Mouse (Mus musculus) CH12.LX (cell line): Measurements from ENCODE around the gene Med10. TPM values are rescaled to one million over a fixed set of nuclear protein-coding genes. Genes with fewer than 3 reads are reported as not detected.

Experiments used
- DNase-seq: peaks from one replicate; pipeline ENCODE4 v3.0.0-alpha.2; 2013; ENCODE audit errors: extremely low read depth
- H3K27ac ChIP-seq: 2 replicates; pipeline ENCODE4 v1.5.1; 2012; ENCODE audit warnings: low read depth, mild to moderate bottlenecking, control low read depth, moderate library complexity; ENCODE audit not compliant: insufficient read depth
- H3K27me3 ChIP-seq: replicated peaks from 2 replicates; pipeline ENCODE3; 2012; ENCODE audit warnings: inconsistent platforms
- H3K36me3 ChIP-seq, 2 experiments: replicated peaks in 1 of 2; 2 replicates each; pipeline versions ENCODE3 to v1.6.1; 2012; ENCODE audit warnings: inconsistent platforms in 1 of 2, low read length in 1 of 2, mild to moderate bottlenecking in 1 of 2, mixed read lengths in 1 of 2, moderate library complexity in 1 of 2; ENCODE audit not compliant: control insufficient read depth in 1 of 2, insufficient read depth in 1 of 2
- H3K4me1 ChIP-seq, 2 experiments: 2 replicates each; pipeline ENCODE4 v1.6.1; 2012; ENCODE audit warnings: inconsistent platforms in 1 of 2, moderate library complexity in 1 of 2; ENCODE audit not compliant: insufficient read depth in 2 of 2, control insufficient read depth in 1 of 2
- H3K4me2 ChIP-seq: 2 replicates; pipeline ENCODE4 v1.6.1; 2012; ENCODE audit warnings: low read depth, mild to moderate bottlenecking, control low read depth; ENCODE audit not compliant: poor library complexity, insufficient read depth, severe bottlenecking
- H3K4me3 ChIP-seq, 3 experiments: fragments of 150-350 bp in 1 of 3; sonication (generic) in 1 of 3; replicated peaks in 1 of 3; 2 replicates each; pipeline versions ENCODE3 to v1.5.1; 2011 to 2012; ENCODE audit warnings: low read depth in 2 of 3, low read length in 2 of 3, mild to moderate bottlenecking in 2 of 3, moderate library complexity in 2 of 3, control low read depth in 1 of 3, improper control_type of control experiment in 1 of 3, inconsistent platforms in 1 of 3, mixed read lengths in 1 of 3; ENCODE audit not compliant: poor library complexity in 1 of 3
- H3K79me2 ChIP-seq: replicated peaks from 2 replicates; pipeline ENCODE4 v1.6.1; 2012; ENCODE audit warnings: mild to moderate bottlenecking, moderate library complexity; ENCODE audit not compliant: control insufficient read depth, poor library complexity, insufficient read depth, severe bottlenecking; ENCODE audit errors: extremely low read depth
- H3K9ac ChIP-seq: 2 replicates; pipeline ENCODE4 v1.6.1; 2012; ENCODE audit warnings: low read depth, mild to moderate bottlenecking, control low read depth, moderate library complexity; ENCODE audit not compliant: insufficient read depth
- H3K9me3 ChIP-seq: replicated peaks from 2 replicates; pipeline ENCODE3; 2012; ENCODE audit warnings: low read length, inconsistent platforms, mixed read lengths
- CHD1 ChIP-seq: IDR thresholded peaks from 2 replicates; pipeline ENCODE4 v1.6.1; 2012; ENCODE audit warnings: low read depth, low read length, improper control_type of control experiment, inconsistent platforms
- E2F4 ChIP-seq: IDR thresholded peaks from 2 replicates; pipeline ENCODE4 v1.6.1; 2011; ENCODE audit warnings: low read depth, low read length, improper control_type of control experiment; ENCODE audit not compliant: insufficient replicate concordance
- ELF1 ChIP-seq: IDR thresholded peaks from 2 replicates; pipeline ENCODE4 v1.6.1; 2014; ENCODE audit warnings: low read depth, mild to moderate bottlenecking, inconsistent platforms, low read length, improper control_type of control experiment
- ETS1 ChIP-seq: conservative IDR thresholded peaks from 2 replicates; pipeline ENCODE4 v1.6.1; 2012; ENCODE audit warnings: low read depth, mild to moderate bottlenecking, inconsistent platforms, low read length, improper control_type of control experiment, moderate library complexity
- GABPA ChIP-seq: IDR thresholded peaks from 2 replicates; pipeline ENCODE4 v1.6.1; 2012; ENCODE audit warnings: low read depth, low read length, improper control_type of control experiment, inconsistent platforms; ENCODE audit not compliant: insufficient replicate concordance
- IRF4 ChIP-seq: IDR thresholded peaks from 2 replicates; pipeline ENCODE4 v1.6.1; 2014; ENCODE audit warnings: low read depth, mild to moderate bottlenecking, inconsistent platforms, low read length, improper control_type of control experiment
- JUND ChIP-seq: conservative IDR thresholded peaks from 2 replicates; pipeline ENCODE4 v1.6.1; 2011; ENCODE audit warnings: low read depth, low read length, improper control_type of control experiment
- MEF2A ChIP-seq: IDR thresholded peaks from 2 replicates; pipeline ENCODE4 v1.6.1; 2014; ENCODE audit warnings: low read depth, mild to moderate bottlenecking, inconsistent platforms, low read length, improper control_type of control experiment, borderline replicate concordance
- POLR2AphosphoS2 ChIP-seq: IDR thresholded peaks from 2 replicates; pipeline ENCODE4 v1.6.1; 2011; ENCODE audit warnings: low read depth, low read length, improper control_type of control experiment
- RAD21 ChIP-seq: IDR thresholded peaks from 2 replicates; pipeline ENCODE4 v1.6.1; 2011; ENCODE audit warnings: low read depth, mild to moderate bottlenecking, low read length, improper control_type of control experiment, moderate library complexity
- RCOR1 ChIP-seq: conservative IDR thresholded peaks from 2 replicates; pipeline ENCODE4 v1.6.1; 2012; ENCODE audit warnings: low read depth, mild to moderate bottlenecking, inconsistent platforms, low read length, improper control_type of control experiment
- SIN3A ChIP-seq: IDR thresholded peaks from 2 replicates; pipeline ENCODE4 v1.6.1; 2012; ENCODE audit warnings: low read length, improper control_type of control experiment, inconsistent platforms
- TBP ChIP-seq: conservative IDR thresholded peaks from 2 replicates; pipeline ENCODE4 v1.6.1; 2011; ENCODE audit warnings: low read depth, low read length, improper control_type of control experiment
- USF1 ChIP-seq: IDR thresholded peaks from 2 replicates; pipeline ENCODE4 v1.6.1; 2014; ENCODE audit warnings: low read depth, mild to moderate bottlenecking, inconsistent platforms, low read length, improper control_type of control experiment
- dilution Hi-C: fragments of 300-500 bp; cut with MboI; formaldehyde crosslinking; loops from 2 replicates; pipeline ENCODE4 v1.14.3; 2020; ENCODE audit warnings: low sequenced_read_pairs; ENCODE audit not compliant: extremely low pct_unique_long_range_greater_than_20kb, extremely low pct_ligation_motif_present
- in situ Hi-C: fragments of 300-500 bp; cut with MboI; formaldehyde crosslinking; loops from 3 replicates; pipeline ENCODE4 v1.14.3; 2019; ENCODE audit warnings: low sequenced_read_pairs, low pct_ligation_motif_present, low pct_unique_long_range_greater_than_20kb, mixed read lengths
- polyA plus RNA-seq: library from polyadenylated mRNA; unstranded; fragments of >175 nt; gene quantifications from 2 replicates; pipeline ENCODE4 v1.2.1, GENCODE M21; 2012; ENCODE audit warnings: low read depth; ENCODE audit not compliant: insufficient read length
- total RNA-seq, 2 experiments: library from RNA; depleted of rRNA; stranded (reverse); fragments of 300-350 nt in 1 of 2; fragments of >200 nt in 1 of 2; gene quantifications; 2 replicates each; pipeline ENCODE4 v1.2.3; 2012 to 2014

Med10 gene
- total and polyA plus RNA-seq, 3 experiments = 58.6 to 78.7 (median 72.6) TPM

GRCm38 (mm10) chr13:69818306-69818705 lies 16.1 kb downstream of the Med10 start:
- in situ Hi-C loops = loop anchor here (25.0 kb wide), 1 partner anchor 1231 kb away; the partner anchor contains the start of genes 1700001L19Rik, Fastkd3 and Mtrr
- DNase-seq = no peak
- H3K9ac ChIP-seq = no peak overlapping the region
- no peaks in the 10 kb centered on the region for H3K79me2 ChIP-seq
- no peak overlapping the region for H3K4me3 ChIP-seq
- no peaks in the 10 kb centered on the region for H3K27me3 ChIP-seq
- dilution Hi-C loops = no loop called here
- H3K4me2 ChIP-seq = no peak overlapping the region
- H3K36me3 ChIP-seq = peaks cover 32 to 48% of the 10 kb centered on the region in 2 experiments
- no peaks in the 10 kb centered on the region for H3K9me3 ChIP-seq
- H3K27ac ChIP-seq = no peak overlapping the region
- H3K4me1 ChIP-seq = peaks cover 0 to 14% of the 10 kb centered on the region in 2 experiments; a peak in 3 of 4 replicates
- TF ChIP-seq ELF1 (no peak), JUND (no peak), E2F4 (no peak), TBP (no peak)
- TF ChIP-seq, all 38 proteins: peak for 0

DNA sequence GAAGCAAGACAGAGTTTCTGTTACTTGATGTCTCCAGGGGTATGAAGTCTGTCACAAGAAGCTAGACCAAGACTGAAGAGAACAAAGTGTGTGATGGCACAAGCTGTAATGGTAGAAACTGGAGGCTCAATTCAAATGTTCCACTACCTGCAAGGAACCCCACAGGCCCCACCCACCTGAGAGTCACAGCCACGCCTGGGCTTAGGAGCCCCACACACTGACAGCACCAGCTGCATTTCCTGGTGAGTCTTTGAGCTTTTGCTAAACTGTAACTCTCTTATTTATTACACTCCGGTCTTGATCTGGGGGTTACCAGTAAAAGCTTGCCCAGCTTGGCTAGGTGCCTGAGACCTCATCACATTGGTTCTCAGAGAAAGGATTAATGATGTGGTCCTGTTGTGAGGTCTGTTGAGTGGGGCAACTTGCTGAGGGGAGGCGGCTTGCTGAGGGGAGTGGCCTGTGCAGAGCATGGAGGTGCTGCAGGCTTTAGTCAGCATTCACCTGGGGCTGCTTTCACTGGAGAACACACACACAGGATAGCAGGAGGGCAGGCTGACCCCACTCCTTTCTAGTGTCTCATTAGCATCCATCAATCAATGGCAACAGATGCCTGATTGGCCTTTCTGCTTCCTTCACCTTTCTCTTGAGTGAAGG lies 19.1 kb downstream of the Med10 start:
- H3K27me3 ChIP-seq = no peaks in the 10 kb centered on the region
- dilution Hi-C loops (no loop called here), in situ Hi-C loops (loop anchor here (25.0 kb wide), 1 partner anchor 1234 kb away; the partner anchor contains the start of genes 1700001L19Rik, Fastkd3 and Mtrr)

GRCm38 (mm10) chr13:69823920-69824637 lies 21.9 kb downstream of the Med10 start:
- Histone ChIP-seq H3K4me1 (peaks cover 0 to 14% of the 10 kb centered on the region in 2 experiments; a peak in 3 of 4 replicates), H3K4me3 (no peak overlapping the region), H3K27me3 (no peaks in the 10 kb centered on the region), H3K9ac (no peak overlapping the region), H3K36me3 (no peaks in the 10 kb centered on the region), H3K27ac (no peak overlapping the region), H3K4me2 (no peak overlapping the region), H3K79me2 (no peaks in the 10 kb centered on the region), H3K9me3 (no peaks in the 10 kb centered on the region)
- DNase-seq = no peak
- in situ Hi-C loops = loop anchor here (25.0 kb wide), 1 partner anchor 1237 kb away; the partner anchor contains the start of genes 1700001L19Rik, Fastkd3 and Mtrr
- no peak for TF ChIP-seq RAD21
- no peak for TF ChIP-seq POLR2AphosphoS2
- no peak for TF ChIP-seq ETS1
- TF ChIP-seq CHD1 = no peak
- TF ChIP-seq MEF2A = no peak
- no peak for TF ChIP-seq E2F4
- no peak for TF ChIP-seq TBP
- TF ChIP-seq IRF4 = no peak
- TF ChIP-seq RCOR1 = no peak
- no peak for TF ChIP-seq GABPA
- dilution Hi-C loops = no loop called here

More for the DNA sequence above, 19.1 kb downstream of the Med10 start:
- Histone ChIP-seq H3K9ac (no peak overlapping the region), H3K4me2 (no peak overlapping the region), H3K27ac (no peak overlapping the region), H3K4me3 (no peak overlapping the region), H3K36me3 (peaks cover 5 to 18% of the 10 kb centered on the region in 2 experiments), H3K4me1 (peaks cover 0 to 14% of the 10 kb centered on the region in 2 experiments; a peak in 3 of 4 replicates), H3K79me2 (no peaks in the 10 kb centered on the region), H3K9me3 (no peaks in the 10 kb centered on the region)
- no peak for TF ChIP-seq USF1
- no peak for TF ChIP-seq SIN3A
- DNase-seq = no peak
